Comparison of ENCODE assay signal across 8 mouse cellular contexts in the genomic region with DNA sequence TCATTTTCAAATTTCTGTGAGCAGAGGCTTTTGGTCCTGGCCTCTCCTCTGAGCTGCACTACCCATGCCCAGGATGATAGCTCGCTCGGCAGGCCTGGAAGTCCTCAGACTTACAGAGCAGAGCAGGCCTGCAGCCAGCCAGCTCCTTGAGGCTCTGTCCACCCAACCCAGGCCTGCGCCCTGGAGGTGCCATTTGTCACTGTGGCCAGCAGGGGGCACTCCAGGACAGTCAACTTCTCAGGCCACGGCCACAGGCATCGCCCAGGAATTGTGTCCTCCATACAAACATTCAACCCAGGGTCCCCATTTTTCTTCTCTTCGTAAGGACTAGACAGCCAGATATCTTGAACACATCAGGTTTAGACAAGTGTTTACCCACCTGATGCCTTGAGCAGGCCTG. TPM values are rescaled to one million over a fixed set of nuclear protein-coding genes. Genes with fewer than 3 reads are reported as not detected.
DNase-seq lines count a peak whose midpoint lies in the region; ATAC-seq lines count a peak whose summit lies in the region.

No protein-coding gene starts in this region.

- no peak overlapping the region for H3K4me2 ChIP-seq in intestine, embryonic 15.5 days (replicated peaks)

- intact Hi-C loops in left cerebral cortex, postnatal 10 days (cut with DNase I): loop anchor here (1.0 to 2.0 kb wide), 2 partner anchors 65 to 107 kb away; partner anchors contain the start of gene Lrp8

- no peaks in the 10 kb centered on the region for H3K27me3 ChIP-seq in intestine, embryonic 15.5 days (replicated peaks)

- H3K36me3 ChIP-seq in intestine, embryonic 15.5 days: no peaks in the 10 kb centered on the region

- whole genome bisulfite sequencing in intestine, embryonic 15.5 days: 3% methylated on average over 6 of the region's 6 CpGs

- DNase-seq in adrenal gland, adult (ENCODE audit: inconsistent age in 2 of 2, low spot score in 1 of 2): peak; percentile 79 to 94
- peak; percentile 95 for DNase-seq in embryo, embryonic 10.5 days (ENCODE audit: low spot score)
- DNase-seq in gastrocnemius, postnatal 25 days: peak; percentile 63
- DNase-seq in left cerebral cortex, postnatal 10 days (ENCODE audit: extremely low spot score in 1 of 2, low spot score in 2 of 2): peak; percentile 80 to 87
- peak; percentile 78 for DNase-seq in right cerebral cortex, postnatal 14 days
- peak; percentile 87 for DNase-seq in urinary bladder, postnatal 25 days (ENCODE audit: low spot score)

- no peak overlapping the region for H3K4me3 ChIP-seq in intestine, embryonic 15.5 days (replicated peaks)

- H3K4me1 ChIP-seq in intestine, embryonic 15.5 days (replicated peaks): no peaks in the 10 kb centered on the region

- H3K27ac ChIP-seq in intestine, embryonic 15.5 days: no peak overlapping the region

- ATAC-seq in intestine, embryonic 15.5 days: peak; percentile 79
- peak; percentile 78 for ATAC-seq in megakaryocyte-erythroid progenitor cell, adult 5-6 weeks (replicated peaks; ENCODE audit: low FRiP score, low TSS enrichment, poor library complexity, severe bottlenecking)

- H3K9me3 ChIP-seq in intestine, embryonic 15.5 days: no peaks in the 10 kb centered on the region

- H3K9ac ChIP-seq in intestine, embryonic 15.5 days: no peak overlapping the region

RNA-seq across cellular contexts. Expression of gene Dmrtb1, which starts 53.9 kb away (rescaled TPM):
- not detected for total RNA-seq in gastrocnemius, postnatal 25 days (2021)
- not detected in 2 replicates for polyA plus RNA-seq in intestine, embryonic 15.5 days (2015; fragmentation: Nextera tagmentation; extraction: Ambion mirVana)
- 1 to 10 TPM; 7.2 to 8.5 TPM for total RNA-seq in left cerebral cortex, postnatal 10 days (2021)
- not detected in 2 replicates for total RNA-seq in megakaryocyte-erythroid progenitor cell, adult 5-6 weeks (2014; fragmentation: Nextera tagmentation)
- not detected in 2 replicates for total RNA-seq in megakaryocyte-erythroid progenitor cell, adult 5-6 weeks (2017)

Comparison
In these comparisons a context has a peak if more than half of its experiments do, and no peak if none do; other contexts are left out.
1. RNA of gene Dmrtb1, which starts 53.9 kb away (total RNA-seq): 7.2 to 8.5 TPM in left cerebral cortex, postnatal 10 days; not detected in gastrocnemius, postnatal 25 days and not detected in megakaryocyte-erythroid progenitor cell, adult 5-6 weeks; every median in the first group is over 4 times any median in the second.
2. Peak in every context shown above with its lines, with median percentiles within 50 percentile points of each other: DNase-seq.